Mouse (Mus musculus): Measurements from ENCODE around the gene Senp1. TPM values are rescaled to one million over a fixed set of nuclear protein-coding genes. Genes with fewer than 3 reads are reported as not detected.

Senp1 gene
- polyA plus RNA-seq, 1 experiment = 10.3 TPM

DNA sequence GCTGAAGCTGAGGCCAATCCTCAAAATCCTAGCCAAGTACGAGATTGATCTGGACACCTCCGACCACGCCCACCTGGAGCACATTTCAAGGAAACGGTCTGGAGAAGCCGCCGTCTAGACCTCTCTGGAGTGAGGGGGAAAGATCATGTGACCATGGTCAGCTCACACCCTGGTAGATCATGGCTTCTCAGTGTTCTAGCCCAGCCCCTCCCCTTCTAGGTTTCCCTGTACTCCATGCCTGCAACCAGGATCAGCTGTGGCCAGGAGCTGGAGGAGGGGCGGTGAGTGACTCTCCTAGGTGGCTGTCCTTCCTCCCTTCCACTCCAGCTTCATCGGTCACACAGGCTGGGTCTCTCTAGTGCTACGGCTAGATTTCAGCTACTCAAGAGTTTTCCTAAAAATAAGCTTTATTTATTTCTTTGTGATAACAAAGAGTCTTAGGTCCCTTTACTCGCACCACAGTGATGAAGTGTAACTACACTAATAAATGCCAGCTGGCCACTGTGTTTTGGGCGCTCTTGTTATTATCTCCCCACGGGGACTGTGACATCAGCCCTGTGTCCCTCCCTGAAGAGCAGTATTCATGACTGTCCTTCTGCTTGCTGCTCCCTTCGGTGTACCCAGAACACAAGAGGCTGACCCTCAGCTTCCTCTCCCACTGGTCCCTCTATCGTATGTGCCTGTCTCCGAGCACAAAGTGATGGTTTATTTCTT, 38.6 kb upstream of the Senp1 start:
- TF ChIP-seq POLR2A (IDR thresholded peaks at IDR 0.05; ENCODE audit: extremely low read depth, insufficient read depth, low read length) (no peak), CTCF (IDR thresholded peaks at IDR 0.05; ENCODE audit: extremely low read depth, insufficient read depth, low read length) (no peak)
- Histone ChIP-seq H3K4me3 (ENCODE audit: insufficient read depth, low read length) (no peak overlapping the region), H3K27ac (ENCODE audit: insufficient read depth, low read length) (no peak overlapping the region), H3K4me1 (ENCODE audit: control insufficient read depth, insufficient read depth, low read length) (no peaks in the 10 kb centered on the region)

DNA sequence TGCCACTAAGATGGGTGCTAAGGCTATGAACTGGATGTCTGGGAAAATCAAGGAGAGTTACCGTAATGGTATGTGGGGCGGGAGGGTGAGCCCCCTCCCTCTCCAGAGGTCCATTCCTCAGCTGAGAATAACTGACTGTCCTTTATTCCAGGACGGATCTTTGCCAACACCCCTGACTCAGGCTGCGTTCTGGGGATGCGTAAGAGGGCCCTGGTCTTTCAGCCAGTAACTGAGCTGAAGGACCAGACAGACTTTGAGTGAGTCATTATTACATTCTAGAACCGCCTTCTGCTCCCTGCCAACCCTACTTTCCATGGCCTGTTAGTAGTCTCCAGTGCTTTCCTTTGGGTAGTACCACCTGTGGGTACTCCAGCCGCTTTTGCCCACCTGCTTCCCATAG, 37.9 kb upstream of the Senp1 start:
- TF ChIP-seq POLR2A (IDR thresholded peaks at IDR 0.05; ENCODE audit: extremely low read depth, insufficient read depth, low read length) (no peak), CTCF (IDR thresholded peaks at IDR 0.05; ENCODE audit: extremely low read depth, insufficient read depth, low read length) (no peak)

DNA sequence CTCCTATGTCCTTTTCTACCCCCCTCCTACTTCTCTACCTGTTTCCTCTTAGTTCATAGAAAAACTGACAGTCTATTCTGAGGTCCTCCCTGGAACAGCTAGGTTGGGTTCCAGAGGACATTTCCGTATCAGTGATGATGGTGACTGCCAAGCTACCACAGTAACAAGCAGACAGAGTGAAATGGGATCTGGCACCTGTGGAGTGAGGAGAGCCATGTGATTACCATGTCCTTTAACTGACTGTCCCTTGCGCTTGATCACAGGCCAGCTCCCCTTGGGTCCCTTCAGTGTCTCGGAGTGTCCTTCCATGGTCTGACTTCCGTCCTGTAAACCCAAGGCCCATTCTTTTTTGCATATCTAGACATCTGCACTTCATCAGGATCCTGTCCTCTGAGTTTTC, 37.5 kb upstream of the Senp1 start:
- no peaks in the 10 kb centered on the region for H3K4me1 ChIP-seq (ENCODE audit: control insufficient read depth, insufficient read depth, low read length)
- H3K27ac ChIP-seq (ENCODE audit: insufficient read depth, low read length) = no peak overlapping the region
- TF ChIP-seq POLR2A (IDR thresholded peaks at IDR 0.05; ENCODE audit: extremely low read depth, insufficient read depth, low read length) (no peak), CTCF (IDR thresholded peaks at IDR 0.05; ENCODE audit: extremely low read depth, insufficient read depth, low read length) (no peak)
- no peak overlapping the region for H3K4me3 ChIP-seq (ENCODE audit: insufficient read depth, low read length)

More for the DNA sequence above, 37.9 kb upstream of the Senp1 start:
- Histone ChIP-seq H3K4me3 (ENCODE audit: insufficient read depth, low read length) (no peak overlapping the region), H3K4me1 (ENCODE audit: control insufficient read depth, insufficient read depth, low read length) (no peaks in the 10 kb centered on the region), H3K27ac (ENCODE audit: insufficient read depth, low read length) (no peak overlapping the region)

DNA sequence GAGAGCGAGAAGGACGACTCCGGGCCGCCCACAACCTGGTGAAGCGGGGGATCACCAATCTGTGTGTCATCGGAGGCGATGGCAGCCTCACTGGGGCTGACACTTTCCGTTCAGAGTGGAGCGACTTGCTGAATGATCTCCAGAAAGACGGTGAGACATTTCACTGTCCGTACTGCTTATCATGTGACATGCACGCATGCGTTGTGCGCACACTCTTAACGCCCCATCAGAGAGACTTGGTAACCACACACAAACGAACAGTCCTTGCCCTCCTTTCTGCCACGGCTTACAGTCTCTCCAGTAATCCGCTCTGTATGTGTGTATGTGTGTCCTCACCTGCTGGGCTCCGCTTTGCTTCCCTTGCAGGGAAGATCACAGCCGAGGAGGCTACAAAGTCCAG, 27.3 kb upstream of the Senp1 start:
- no peaks in the 10 kb centered on the region for H3K4me1 ChIP-seq (ENCODE audit: control insufficient read depth, insufficient read depth, low read length)
- no peak overlapping the region for H3K4me3 ChIP-seq (ENCODE audit: insufficient read depth, low read length)
- TF ChIP-seq CTCF (IDR thresholded peaks at IDR 0.05; ENCODE audit: extremely low read depth, insufficient read depth, low read length) (no peak), POLR2A (IDR thresholded peaks at IDR 0.05; ENCODE audit: extremely low read depth, insufficient read depth, low read length) (no peak)
- H3K27ac ChIP-seq (ENCODE audit: insufficient read depth, low read length) = no peak overlapping the region

DNA sequence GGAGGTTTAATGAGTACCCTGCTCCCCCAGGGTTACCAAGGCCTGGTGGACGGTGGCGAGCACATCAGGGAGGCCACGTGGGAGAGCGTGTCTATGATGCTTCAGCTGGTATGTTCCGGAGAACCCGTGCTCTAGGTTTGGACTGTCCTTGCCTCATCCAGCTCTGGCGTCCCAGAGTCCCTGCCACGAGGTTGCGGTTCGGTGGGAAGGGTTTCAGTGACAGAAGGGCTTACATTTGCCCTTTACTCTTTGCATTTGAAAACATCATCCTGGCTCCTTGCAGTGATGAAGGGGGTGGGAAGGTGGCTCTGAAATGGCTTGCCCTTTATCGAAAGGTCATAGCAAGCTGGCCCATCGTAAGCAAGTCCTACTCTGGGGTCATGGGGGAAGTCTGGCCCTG, 25.8 kb upstream of the Senp1 start:
- TF ChIP-seq POLR2A (IDR thresholded peaks at IDR 0.05; ENCODE audit: extremely low read depth, insufficient read depth, low read length) = no peak
- TF ChIP-seq CTCF (IDR thresholded peaks at IDR 0.05; ENCODE audit: extremely low read depth, insufficient read depth, low read length) = no peak
- no peaks in the 10 kb centered on the region for H3K4me1 ChIP-seq (ENCODE audit: control insufficient read depth, insufficient read depth, low read length)
- H3K27ac ChIP-seq (ENCODE audit: insufficient read depth, low read length) = no peak overlapping the region
- no peak overlapping the region for H3K4me3 ChIP-seq (ENCODE audit: insufficient read depth, low read length)

DNA sequence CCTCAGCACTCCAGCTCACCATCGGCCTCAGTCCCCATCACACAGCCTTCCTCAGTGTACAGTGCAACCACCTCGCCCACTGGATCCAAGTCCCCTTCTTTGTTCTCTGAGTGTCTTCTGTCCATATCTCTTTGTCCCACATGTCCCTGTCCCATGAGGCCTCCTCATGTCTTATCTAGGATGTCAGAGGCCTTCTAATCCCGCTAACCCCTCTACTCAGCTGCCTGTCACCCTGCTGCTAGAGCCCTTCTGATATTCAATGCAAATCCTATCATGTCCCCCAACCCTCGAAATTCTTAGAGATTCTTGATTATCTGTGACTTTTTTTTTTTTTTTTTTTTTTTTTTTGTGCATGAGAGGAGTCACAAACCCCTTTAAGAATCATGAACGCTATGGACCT, 22.7 kb upstream of the Senp1 start:
- Histone ChIP-seq H3K4me3 (ENCODE audit: insufficient read depth, low read length) (no peak overlapping the region), H3K27ac (ENCODE audit: insufficient read depth, low read length) (no peak overlapping the region), H3K4me1 (ENCODE audit: control insufficient read depth, insufficient read depth, low read length) (0 out of 2 replicates have a peak, but pooled peaks cover 2% of the 10 kb centered on the region)
- TF ChIP-seq POLR2A (IDR thresholded peaks at IDR 0.05; ENCODE audit: extremely low read depth, insufficient read depth, low read length) = no peak
- no peak for TF ChIP-seq CTCF (IDR thresholded peaks at IDR 0.05; ENCODE audit: extremely low read depth, insufficient read depth, low read length)

DNA sequence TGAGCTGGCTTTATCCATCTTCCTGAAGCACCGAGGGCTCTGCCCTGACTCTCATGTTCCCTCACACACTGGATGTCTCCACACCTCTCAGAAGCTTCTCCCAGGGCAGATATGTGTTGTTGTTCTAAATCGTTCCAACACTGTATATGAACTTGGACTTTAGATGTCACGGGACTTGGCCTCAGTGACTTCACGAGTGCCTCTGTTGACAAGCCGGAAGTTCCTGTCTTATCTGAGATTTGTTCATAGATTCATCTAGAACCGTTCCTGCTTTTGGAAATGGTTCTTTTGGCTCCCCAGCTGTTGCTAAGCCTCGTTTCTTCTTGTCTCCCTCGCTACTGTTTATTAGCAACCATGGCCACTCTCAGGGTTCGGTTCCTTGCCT, 22.2 kb upstream of the Senp1 start:
- Histone ChIP-seq H3K4me3 (ENCODE audit: insufficient read depth, low read length) (no peak overlapping the region), H3K4me1 (ENCODE audit: control insufficient read depth, insufficient read depth, low read length) (peaks cover 4% of the 10 kb centered on the region; the same call in 1 of the 2 replicates), H3K27ac (ENCODE audit: insufficient read depth, low read length) (no peak overlapping the region)
- no peak for TF ChIP-seq POLR2A (IDR thresholded peaks at IDR 0.05; ENCODE audit: extremely low read depth, insufficient read depth, low read length)
- TF ChIP-seq CTCF (IDR thresholded peaks at IDR 0.05; ENCODE audit: extremely low read depth, insufficient read depth, low read length) = no peak

DNA sequence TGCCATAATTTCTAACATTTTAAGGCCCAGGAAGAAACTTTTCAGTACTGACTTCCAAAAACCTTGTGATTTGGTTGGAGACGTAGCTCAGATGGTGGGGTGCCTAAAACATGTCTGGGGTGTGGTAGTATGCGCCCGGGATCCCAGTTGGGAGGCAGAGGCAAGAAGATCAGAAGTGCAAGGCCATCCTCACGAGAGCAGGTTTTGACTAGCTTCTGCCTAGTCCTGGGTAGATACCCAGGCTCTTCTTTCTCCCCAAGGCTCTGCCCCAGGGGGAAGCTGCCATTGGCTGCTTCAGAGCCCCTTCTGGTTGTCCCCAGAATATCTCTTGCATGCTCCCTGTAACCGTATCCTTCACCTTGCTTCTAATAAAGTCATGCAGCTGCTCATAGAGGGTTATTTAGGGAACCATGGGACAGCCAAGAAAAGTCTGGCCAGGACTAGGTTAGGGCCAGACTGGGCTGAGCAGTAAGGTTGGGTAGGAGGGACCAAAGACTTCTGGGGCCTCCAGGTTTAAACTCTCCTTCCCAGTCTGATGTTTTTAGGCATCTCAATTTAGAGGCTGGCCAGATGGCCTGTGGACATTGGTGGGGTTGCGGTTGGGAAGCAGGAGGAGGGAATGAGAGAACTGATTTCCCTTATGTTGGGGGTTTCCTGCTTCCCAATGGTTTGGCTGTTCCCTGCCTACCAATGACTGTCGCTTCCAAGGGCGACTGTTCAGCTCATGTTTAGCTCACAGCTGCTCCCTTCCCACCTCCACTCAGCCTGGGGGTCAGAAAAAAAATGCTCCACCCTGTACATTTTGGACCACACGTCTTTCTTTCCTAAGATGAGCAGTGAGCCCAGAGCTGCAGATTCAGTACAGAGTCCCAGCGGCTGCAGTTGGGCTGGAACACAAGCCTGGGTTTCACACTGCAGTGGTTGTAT, 21.6 kb upstream of the Senp1 start:
- Histone ChIP-seq H3K4me3 (ENCODE audit: insufficient read depth, low read length) (no peak overlapping the region), H3K27ac (ENCODE audit: insufficient read depth, low read length) (no peak overlapping the region), H3K4me1 (ENCODE audit: control insufficient read depth, insufficient read depth, low read length) (peaks cover 6% of the 10 kb centered on the region)
- TF ChIP-seq POLR2A (IDR thresholded peaks at IDR 0.05; ENCODE audit: extremely low read depth, insufficient read depth, low read length) (no peak), CTCF (IDR thresholded peaks at IDR 0.05; ENCODE audit: extremely low read depth, insufficient read depth, low read length) (no peak)

DNA sequence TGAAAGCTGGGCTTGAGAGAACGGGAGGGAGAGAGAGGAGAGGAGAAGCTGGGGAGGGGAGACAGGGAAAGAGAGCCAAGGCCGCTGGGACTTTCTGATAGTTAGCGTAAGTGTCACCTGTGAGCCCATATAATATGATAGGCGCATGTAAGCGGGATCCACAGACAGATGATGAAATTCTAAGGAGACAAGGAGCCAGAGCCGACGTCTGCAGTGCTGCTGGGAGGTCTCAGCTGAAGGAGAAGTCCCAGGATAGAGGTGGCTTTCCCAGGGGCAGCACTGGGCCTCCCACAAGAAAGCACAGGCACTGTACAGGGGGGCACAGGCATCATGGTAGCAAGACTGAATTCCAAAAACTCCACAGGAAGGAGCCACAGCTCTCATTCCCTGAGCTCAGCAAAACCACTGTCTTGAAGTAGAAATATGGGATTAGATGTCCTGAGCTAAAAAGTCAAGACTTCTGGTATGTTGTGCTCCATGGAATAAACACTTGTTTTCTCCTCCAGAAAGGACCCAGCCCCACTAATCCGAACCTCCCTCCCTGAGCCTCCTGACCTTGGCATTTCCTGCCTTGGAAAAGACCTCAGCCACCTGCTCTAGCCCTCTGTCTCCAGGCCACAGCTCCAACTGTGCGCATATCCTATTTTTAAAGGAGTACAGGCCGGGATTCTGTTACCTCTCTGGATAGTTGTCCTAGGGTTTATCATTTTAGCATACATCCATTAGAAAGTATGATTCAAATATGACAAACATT, 20.7 kb upstream of the Senp1 start:
- Histone ChIP-seq H3K27ac (ENCODE audit: insufficient read depth, low read length) (no peak overlapping the region), H3K4me1 (ENCODE audit: control insufficient read depth, insufficient read depth, low read length) (peaks cover 10% of the 10 kb centered on the region), H3K4me3 (ENCODE audit: insufficient read depth, low read length) (no peak overlapping the region)
- TF ChIP-seq POLR2A (IDR thresholded peaks at IDR 0.05; ENCODE audit: extremely low read depth, insufficient read depth, low read length) = no peak
- TF ChIP-seq CTCF (IDR thresholded peaks at IDR 0.05; ENCODE audit: extremely low read depth, insufficient read depth, low read length) = no peak

Measured in cortical plate, adult 2 months (tissue).